Mouse (Mus musculus) intestine, embryonic 14.5 days (tissue): ENCODE results near the gene P2rx2. TPM values are rescaled to one million over a fixed set of nuclear protein-coding genes. Genes with fewer than 3 reads are reported as not detected.

Source experiments
- ATAC-seq: fragments of 200-750 bp; cut with Nextera tagmentation; replicated peaks from 2 replicates; pipeline ENCODE4 v1.8.0; 2017; ENCODE audit warnings: low read depth, moderate number of reproducible peaks, moderate TSS enrichment, moderate library complexity; ENCODE audit not compliant: low FRiP score, low TSS enrichment
- DNase-seq: peaks from one replicate; pipeline ENCODE4 v3.0.0-alpha.2; 2018; ENCODE audit warnings: low spot score
- H3K27ac ChIP-seq: fragments of 300-500 bp; sonication (generic); 2 replicates; pipeline ENCODE4 v1.5.1; 2014; ENCODE audit warnings: low read depth, mild to moderate bottlenecking, control low read depth
- H3K27me3 ChIP-seq: fragments of 300-500 bp; sonication (generic); replicated peaks from 2 replicates; pipeline ENCODE4 v1.6.1; 2014; ENCODE audit warnings: low read length, control low read depth; ENCODE audit not compliant: control insufficient read depth, insufficient read depth
- H3K36me3 ChIP-seq: fragments of 300-500 bp; sonication (generic); 2 replicates; pipeline ENCODE4 v1.6.1; 2014; ENCODE audit warnings: low read length, control low read depth; ENCODE audit not compliant: control insufficient read depth, insufficient read depth
- H3K4me1 ChIP-seq: fragments of 300-500 bp; sonication (generic); replicated peaks from 2 replicates; pipeline ENCODE4 v1.6.1; 2014; ENCODE audit warnings: low read length, control low read depth, mixed read lengths; ENCODE audit not compliant: control insufficient read depth, insufficient read depth
- H3K4me2 ChIP-seq: fragments of 300-500 bp; sonication (generic); 2 replicates; pipeline ENCODE4 v1.6.1; 2014; ENCODE audit warnings: low read length
- H3K4me3 ChIP-seq: fragments of 300-500 bp; sonication (generic); 2 replicates; pipeline ENCODE4 v1.5.1; 2014; ENCODE audit warnings: low read depth, low read length, control low read depth, mixed read lengths
- H3K9ac ChIP-seq: fragments of 300-500 bp; sonication (generic); 2 replicates; pipeline ENCODE4 v1.6.1; 2014; ENCODE audit warnings: mild to moderate bottlenecking, low read length
- H3K9me3 ChIP-seq: fragments of 300-500 bp; sonication (generic); 2 replicates; pipeline ENCODE4 v1.6.1; 2016; ENCODE audit warnings: low read length, control low read depth; ENCODE audit not compliant: control insufficient read depth
- WGBS: fragments of 180-500 bp; shearing (Covaris S2); extraction: QIAGEN DNeasy Blood & Tissue Kit; methylation state at CpG from one replicate; pipeline ENCODE4 v1.1.7; 2014; 5-methylcytosine and 5-hydroxymethylcytosine counted together
- polyA plus RNA-seq: library from polyadenylated mRNA; unstranded; fragments of >200 nt; fragmentation: Nextera tagmentation; extraction: Ambion mirVana; gene quantifications from 2 replicates; pipeline ENCODE4 v1.2.1, GENCODE M21; 2014

Gene P2rx2
- polyA plus RNA-seq, 1 experiment from 2014 or later: 1.1 TPM

DNA sequence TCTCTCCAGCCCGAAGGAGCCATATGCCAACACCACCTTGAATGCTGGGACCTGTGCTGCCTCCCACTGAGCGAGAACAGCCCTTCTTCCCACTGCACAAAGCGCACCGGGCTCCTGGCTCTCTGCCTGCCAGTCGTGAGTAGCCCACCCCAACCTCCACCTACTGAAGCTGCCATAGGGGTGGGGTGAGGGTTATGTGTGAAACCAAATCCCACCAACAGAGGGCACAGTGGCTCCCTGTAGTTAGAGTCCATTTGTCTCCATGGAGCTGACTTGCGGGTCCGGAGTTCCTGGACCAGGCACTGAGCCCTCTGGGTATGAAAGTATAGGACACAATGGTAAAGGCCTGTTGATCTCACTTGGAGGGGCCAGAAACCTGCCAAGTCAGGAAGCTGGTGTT is 11.7 kb upstream of the P2rx2 start:
- Histone ChIP-seq H3K4me3 (no peak overlapping the region), H3K27me3 (peaks cover 11% of the 10 kb centered on the region; the same call in 1 of the 2 replicates), H3K9ac (no peak overlapping the region), H3K27ac (no peak overlapping the region), H3K36me3 (no peaks in the 10 kb centered on the region), H3K4me1 (no peaks in the 10 kb centered on the region), H3K9me3 (no peaks in the 10 kb centered on the region), H3K4me2 (no peak overlapping the region)
- ATAC-seq (0 out of 2 replicates have a peak, but pooled peaks have one; percentile 43), DNase-seq (peak; percentile 76)
- WGBS: 19% methylated on average over 7 of the region's 7 CpGs

DNA sequence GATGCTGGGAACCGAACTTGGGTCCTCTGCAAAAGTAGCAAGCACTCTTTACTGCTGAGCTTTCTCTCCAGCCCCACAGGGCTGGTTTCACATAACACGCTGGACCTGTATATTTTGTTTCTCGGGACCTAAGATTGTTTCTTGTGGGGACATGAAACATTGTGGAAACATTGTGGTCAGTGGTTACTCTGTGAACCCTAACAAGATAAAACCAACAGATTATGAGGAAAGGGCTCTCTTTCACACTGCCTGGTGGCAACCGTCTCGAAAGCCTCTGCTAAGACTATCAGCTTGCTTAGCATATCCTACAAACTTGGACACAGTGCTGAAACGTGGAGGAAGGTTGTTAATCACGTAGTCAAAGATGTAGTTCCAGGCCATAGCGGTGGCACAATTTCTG is 4.0 kb upstream of the P2rx2 start:
- DNase-seq: no peak
- H3K36me3 ChIP-seq: no peaks in the 10 kb centered on the region
- no peak overlapping the region for H3K4me3 ChIP-seq
- ATAC-seq: no peak
- no peaks in the 10 kb centered on the region for H3K9me3 ChIP-seq
- H3K27ac ChIP-seq: no peak overlapping the region
- peaks cover 18% of the 10 kb centered on the region for H3K27me3 ChIP-seq
- no peak overlapping the region for H3K4me2 ChIP-seq
- no peak overlapping the region for H3K9ac ChIP-seq
- H3K4me1 ChIP-seq: peaks cover 5% of the 10 kb centered on the region; the same call in 1 of the 2 replicates
- 86% methylated on average over 8 of the region's 8 CpGs for WGBS

DNA sequence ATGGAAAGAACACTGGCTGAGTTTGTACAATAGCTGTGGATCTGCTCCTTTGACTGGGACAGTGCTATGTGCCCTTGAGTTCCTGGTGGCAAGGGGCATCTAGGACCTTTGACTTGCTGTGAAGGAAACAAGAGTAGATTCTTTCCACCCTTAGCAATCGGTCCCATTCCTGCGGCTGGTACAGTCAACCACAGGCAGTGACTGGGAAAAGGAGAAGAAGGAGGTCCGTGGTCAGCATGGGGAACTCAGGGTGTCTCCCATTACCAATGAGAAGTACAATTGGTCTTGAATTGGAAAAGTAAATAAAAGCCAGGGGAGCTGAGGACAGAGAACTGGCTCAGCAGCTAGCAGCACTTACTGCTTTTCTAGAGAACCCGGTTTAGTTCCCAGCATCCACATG is 2.5 kb upstream of the P2rx2 start:
- H3K36me3 ChIP-seq: no peaks in the 10 kb centered on the region
- H3K9me3 ChIP-seq: no peaks in the 10 kb centered on the region
- H3K4me3 ChIP-seq: no peak overlapping the region
- H3K27ac ChIP-seq: no peak overlapping the region
- no peak overlapping the region for H3K4me2 ChIP-seq
- no peak for ATAC-seq
- peaks cover 5% of the 10 kb centered on the region; the same call in 1 of the 2 replicates for H3K4me1 ChIP-seq
- WGBS: 78% methylated on average over 4 of the region's 4 CpGs
- no peak for DNase-seq
- no peak overlapping the region for H3K9ac ChIP-seq
- H3K27me3 ChIP-seq: peaks cover 26% of the 10 kb centered on the region

DNA sequence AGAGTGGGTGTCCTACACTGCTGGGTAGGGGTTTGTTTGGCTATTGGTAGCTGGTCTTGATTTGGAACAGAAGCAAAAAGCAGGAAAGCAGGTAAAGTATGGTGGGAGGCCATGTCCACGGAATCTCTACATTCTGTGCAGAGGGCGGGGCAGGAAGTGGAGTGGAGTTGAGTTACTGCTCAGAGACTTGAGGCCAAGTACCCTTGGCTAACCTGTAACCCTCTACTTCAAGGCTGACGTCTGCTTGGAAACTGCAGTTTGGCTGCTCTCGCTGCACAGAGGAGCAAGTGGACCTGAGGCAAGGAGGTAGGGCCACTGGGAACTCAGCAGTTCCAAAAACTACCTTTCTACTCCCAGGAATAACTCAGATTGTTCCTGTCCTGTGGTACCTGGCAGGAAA is 1.5 kb upstream of the P2rx2 start, which contains the start of gene Lrcol1:
TSS of gene Lrcol1 (plus strand) at position 207 of the 400 bp plus-strand sequence.
- 62% methylated on average over 4 of the region's 4 CpGs for WGBS

DNA sequence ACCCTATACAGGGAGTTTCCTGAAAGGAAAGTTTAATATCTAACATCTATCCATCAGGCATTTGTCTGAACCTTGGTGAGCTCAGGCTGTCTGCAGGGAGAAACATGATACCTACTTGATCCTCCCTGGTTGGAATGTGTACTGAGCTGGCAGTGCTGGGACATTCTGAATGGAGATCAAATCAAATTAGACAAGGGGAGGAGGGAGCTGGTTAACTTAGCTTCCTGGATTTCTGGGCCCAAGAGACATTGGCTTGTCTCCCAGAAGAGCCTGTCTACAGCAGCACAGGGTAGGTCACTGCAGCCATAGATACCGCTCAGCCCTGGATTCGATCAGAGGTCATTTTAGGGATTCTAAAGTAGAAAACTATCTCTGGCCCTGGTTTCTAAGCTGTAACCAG is 4.2 kb downstream of the P2rx2 start:
- H3K36me3 ChIP-seq: peaks cover 48% of the 10 kb centered on the region
- H3K4me3 ChIP-seq: no peak overlapping the region
- H3K9ac ChIP-seq: no peak overlapping the region
- no peak for DNase-seq
- peaks cover 22% of the 10 kb centered on the region for H3K27me3 ChIP-seq
- no peak overlapping the region for H3K27ac ChIP-seq
- no peaks in the 10 kb centered on the region for H3K9me3 ChIP-seq
- no peak for ATAC-seq
- 82% methylated on average over 2 of the region's 2 CpGs for WGBS
- no peak overlapping the region for H3K4me2 ChIP-seq
- peaks cover 5% of the 10 kb centered on the region; the same call in 1 of the 2 replicates for H3K4me1 ChIP-seq

More for the DNA sequence above, 1.5 kb upstream of the P2rx2 start, which contains the start of gene Lrcol1:
- DNase-seq: no peak
- no peak within 1 kb of the TSS for H3K27ac ChIP-seq
- H3K4me1 ChIP-seq: peaks cover 5% of the 10 kb centered on the region; the same call in 1 of the 2 replicates
- no peak within 1 kb of the TSS; the same call in 1 of the 2 replicates for H3K4me2 ChIP-seq
- H3K4me3 ChIP-seq: no peak within 1 kb of the TSS
- H3K9ac ChIP-seq: no peak within 1 kb of the TSS
- ATAC-seq: no peak
- no peaks in the 10 kb centered on the region for H3K36me3 ChIP-seq
- no peaks in the 10 kb centered on the region for H3K9me3 ChIP-seq
- peaks cover 26% of the 10 kb centered on the region for H3K27me3 ChIP-seq

DNA sequence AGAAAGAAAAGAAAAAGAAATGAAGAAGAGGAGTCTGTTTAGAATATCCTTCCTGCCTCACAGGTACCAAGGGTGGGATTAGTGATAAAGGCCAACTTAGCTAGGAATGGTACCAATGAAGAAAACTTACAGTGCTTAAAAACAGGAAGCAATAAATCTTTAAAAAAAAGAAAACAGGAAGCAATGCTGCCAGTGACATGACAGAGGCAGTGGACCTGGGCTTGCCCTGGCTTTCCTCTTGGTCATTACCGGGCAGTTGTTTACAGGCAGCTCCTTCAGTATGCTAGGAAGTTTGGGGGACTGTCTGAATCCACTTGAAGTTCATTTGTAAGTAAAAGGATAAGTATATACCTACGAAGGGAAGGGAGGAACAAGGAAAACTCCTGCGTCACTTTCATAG is 12.5 kb downstream of the P2rx2 start:
- peaks cover 86% of the 10 kb centered on the region for H3K36me3 ChIP-seq
- WGBS: 66% methylated on average over 3 of the region's 3 CpGs
- H3K4me2 ChIP-seq: no peak overlapping the region
- H3K9me3 ChIP-seq: no peaks in the 10 kb centered on the region
- no peak overlapping the region for H3K9ac ChIP-seq
- no peak for DNase-seq
- H3K27me3 ChIP-seq: no peaks in the 10 kb centered on the region
- H3K4me1 ChIP-seq: no peaks in the 10 kb centered on the region
- ATAC-seq: no peak
- no peak overlapping the region for H3K27ac ChIP-seq
- no peak overlapping the region for H3K4me3 ChIP-seq

DNA sequence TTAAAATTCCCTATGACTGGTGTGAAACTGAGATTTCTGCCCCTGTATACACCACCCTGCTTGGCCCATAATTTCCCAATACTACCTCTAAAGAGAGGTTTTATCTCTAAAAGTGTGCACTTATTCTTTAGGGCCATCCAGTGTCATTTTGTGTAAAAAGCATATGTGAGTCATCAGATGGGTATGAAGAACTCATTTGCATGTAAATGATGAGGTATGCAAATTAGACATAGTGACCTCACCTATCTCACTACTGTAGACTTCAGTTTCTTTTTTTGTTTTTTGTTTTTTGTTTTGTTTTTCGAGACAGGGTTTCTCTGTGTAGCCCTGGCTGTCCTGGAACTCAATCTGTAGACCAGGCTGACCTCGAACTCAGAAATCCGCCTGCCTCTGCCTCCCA is 29.9 kb downstream of the P2rx2 start:
- Histone ChIP-seq H3K4me1 (no peaks in the 10 kb centered on the region), H3K27me3 (no peaks in the 10 kb centered on the region), H3K9me3 (no peaks in the 10 kb centered on the region), H3K27ac (no peak overlapping the region), H3K4me3 (no peak overlapping the region), H3K36me3 (peaks cover 63% of the 10 kb centered on the region), H3K4me2 (no peak overlapping the region), H3K9ac (no peak overlapping the region)
- ATAC-seq (no peak), DNase-seq (no peak)
- 84% methylated on average over 3 of the region's 3 CpGs for WGBS

DNA sequence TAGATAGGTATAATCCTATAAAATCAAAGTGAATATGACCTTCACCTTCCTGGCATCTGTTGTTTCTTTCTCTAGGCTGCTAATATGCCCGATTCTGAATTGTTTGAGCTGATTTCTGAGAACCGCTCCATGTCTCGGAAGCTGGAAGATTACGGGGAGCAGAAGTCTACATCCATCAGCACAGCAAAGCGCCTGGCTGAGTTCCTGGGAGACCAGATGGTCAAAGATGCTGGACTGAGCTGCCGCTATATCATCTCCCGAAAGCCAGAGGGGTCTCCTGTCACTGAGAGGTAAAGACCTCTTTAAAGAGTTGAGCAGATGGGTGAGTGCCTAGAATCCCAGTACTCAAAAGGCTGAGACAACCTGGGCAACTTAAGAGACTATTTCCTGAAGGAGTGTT is 34.2 kb downstream of the P2rx2 start:
- no peak overlapping the region for H3K4me3 ChIP-seq
- H3K4me2 ChIP-seq: no peak overlapping the region
- no peak overlapping the region for H3K27ac ChIP-seq
- ATAC-seq (no peak), DNase-seq (no peak)
- WGBS: 97% methylated on average over 7 of the region's 7 CpGs
- no peaks in the 10 kb centered on the region for H3K27me3 ChIP-seq
- no peaks in the 10 kb centered on the region for H3K4me1 ChIP-seq
- H3K36me3 ChIP-seq: peaks cover 87% of the 10 kb centered on the region
- H3K9ac ChIP-seq: no peak overlapping the region
- H3K9me3 ChIP-seq: no peaks in the 10 kb centered on the region

DNA sequence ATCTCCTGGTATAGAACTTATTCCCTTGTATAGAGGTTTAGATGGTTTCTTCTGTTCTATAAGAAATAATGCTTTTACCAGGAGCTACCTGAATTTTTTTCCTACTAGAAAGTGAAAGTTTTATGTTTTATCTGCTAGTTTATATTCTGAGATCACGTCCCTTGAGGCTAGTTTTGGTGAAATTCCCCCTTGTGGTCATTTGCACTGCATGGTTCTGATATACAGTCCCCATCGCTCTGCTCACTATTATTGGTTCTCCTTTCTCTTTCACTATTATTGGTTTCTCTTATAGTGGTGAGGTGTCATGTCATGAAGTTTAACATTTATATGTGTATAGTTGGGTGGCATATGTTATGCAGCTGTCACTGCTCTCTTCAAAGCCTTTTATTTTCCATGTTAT is 42.4 kb downstream of the P2rx2 start:
- Histone ChIP-seq H3K4me1 (no peaks in the 10 kb centered on the region), H3K9me3 (no peaks in the 10 kb centered on the region), H3K36me3 (peaks cover 86% of the 10 kb centered on the region), H3K27me3 (no peaks in the 10 kb centered on the region), H3K4me3 (no peak overlapping the region), H3K27ac (no peak overlapping the region), H3K9ac (no peak overlapping the region), H3K4me2 (no peak overlapping the region)
- ATAC-seq (no peak), DNase-seq (no peak)
- 89% methylated on average over 2 of the region's 2 CpGs for WGBS
